Mouse (Mus musculus) G1E (cell line): ENCODE measurements at regions not wholly inside any gene's neighbourhood (a gene's known extent, or its start where the extent isn't known, plus 50 kb on each side); places are given as distances from the start of the nearest gene placed in this dataset.

Experiments used
- CTCF ChIP-seq: IDR thresholded peaks from 2 replicates; pipeline ENCODE4 v1.5.1; 2012; ENCODE audit warnings: low read depth, low read length, inconsistent platforms, mixed read lengths
- GATA1 ChIP-seq: IDR thresholded peaks from 2 replicates; pipeline ENCODE4 v1.6.1; 2012; ENCODE audit warnings: borderline replicate concordance, low read length, inconsistent platforms, mixed read lengths
- GATA2 ChIP-seq: IDR thresholded peaks from 2 replicates; pipeline ENCODE4 v1.6.1; 2012; ENCODE audit warnings: low read depth, low read length, inconsistent platforms, borderline replicate concordance
- POLR2AphosphoS5 ChIP-seq: IDR thresholded peaks from 2 replicates; pipeline ENCODE4 v1.6.1; 2012; ENCODE audit warnings: low read depth, low read length, inconsistent platforms; ENCODE audit not compliant: insufficient replicate concordance

- TF ChIP-seq CTCF (no peak), GATA2 (no peak), GATA1 (no peak), POLR2AphosphoS5 (no peak)
These were observed 136.1 kb downstream of the Ercc6l2 start for GRCm38 (mm10) chr13:63951136-63951535.
